Mouse (Mus musculus) CH12.LX (cell line): Measurements from ENCODE around the gene Nsf. TPM values are rescaled to one million over a fixed set of nuclear protein-coding genes. Genes with fewer than 3 reads are reported as not detected.

ENCODE experiments used
- DNase-seq: peaks from one replicate; pipeline ENCODE4 v3.0.0-alpha.2; 2013; ENCODE audit errors: extremely low read depth
- H3K27ac ChIP-seq: 2 replicates; pipeline ENCODE4 v1.5.1; 2012; ENCODE audit warnings: low read depth, mild to moderate bottlenecking, control low read depth, moderate library complexity; ENCODE audit not compliant: insufficient read depth
- H3K27me3 ChIP-seq: replicated peaks from 2 replicates; pipeline ENCODE3; 2012; ENCODE audit warnings: inconsistent platforms
- H3K36me3 ChIP-seq, 2 experiments: replicated peaks in 1 of 2; 2 replicates each; pipeline versions ENCODE3 to v1.6.1; 2012; ENCODE audit warnings: inconsistent platforms in 1 of 2, low read length in 1 of 2, mild to moderate bottlenecking in 1 of 2, mixed read lengths in 1 of 2, moderate library complexity in 1 of 2; ENCODE audit not compliant: control insufficient read depth in 1 of 2, insufficient read depth in 1 of 2
- H3K4me1 ChIP-seq, 2 experiments: 2 replicates each; pipeline ENCODE4 v1.6.1; 2012; ENCODE audit warnings: inconsistent platforms in 1 of 2, moderate library complexity in 1 of 2; ENCODE audit not compliant: insufficient read depth in 2 of 2, control insufficient read depth in 1 of 2
- H3K4me2 ChIP-seq: 2 replicates; pipeline ENCODE4 v1.6.1; 2012; ENCODE audit warnings: low read depth, mild to moderate bottlenecking, control low read depth; ENCODE audit not compliant: poor library complexity, insufficient read depth, severe bottlenecking
- H3K4me3 ChIP-seq, 3 experiments: fragments of 150-350 bp in 1 of 3; sonication (generic) in 1 of 3; replicated peaks in 1 of 3; 2 replicates each; pipeline versions ENCODE3 to v1.5.1; 2011 to 2012; ENCODE audit warnings: low read depth in 2 of 3, low read length in 2 of 3, mild to moderate bottlenecking in 2 of 3, moderate library complexity in 2 of 3, control low read depth in 1 of 3, improper control_type of control experiment in 1 of 3, inconsistent platforms in 1 of 3, mixed read lengths in 1 of 3; ENCODE audit not compliant: poor library complexity in 1 of 3
- H3K79me2 ChIP-seq: replicated peaks from 2 replicates; pipeline ENCODE4 v1.6.1; 2012; ENCODE audit warnings: mild to moderate bottlenecking, moderate library complexity; ENCODE audit not compliant: control insufficient read depth, poor library complexity, insufficient read depth, severe bottlenecking; ENCODE audit errors: extremely low read depth
- H3K9ac ChIP-seq: 2 replicates; pipeline ENCODE4 v1.6.1; 2012; ENCODE audit warnings: low read depth, mild to moderate bottlenecking, control low read depth, moderate library complexity; ENCODE audit not compliant: insufficient read depth
- H3K9me3 ChIP-seq: replicated peaks from 2 replicates; pipeline ENCODE3; 2012; ENCODE audit warnings: low read length, inconsistent platforms, mixed read lengths
- CHD1 ChIP-seq: IDR thresholded peaks from 2 replicates; pipeline ENCODE4 v1.6.1; 2012; ENCODE audit warnings: low read depth, low read length, improper control_type of control experiment, inconsistent platforms
- CHD2 ChIP-seq: IDR thresholded peaks from 2 replicates; pipeline ENCODE4 v1.6.1; 2011; ENCODE audit warnings: low read length, improper control_type of control experiment
- CTCF ChIP-seq, 2 experiments: IDR thresholded peaks in 1 of 2; conservative IDR thresholded peaks in 1 of 2; 2 replicates each; pipeline ENCODE4 v1.5.1; 2011 to 2012; ENCODE audit warnings: low read depth in 2 of 2, low read length in 2 of 2, improper control_type of control experiment in 1 of 2, inconsistent platforms in 1 of 2, mild to moderate bottlenecking in 1 of 2, moderate library complexity in 1 of 2
- E2F4 ChIP-seq: IDR thresholded peaks from 2 replicates; pipeline ENCODE4 v1.6.1; 2011; ENCODE audit warnings: low read depth, low read length, improper control_type of control experiment; ENCODE audit not compliant: insufficient replicate concordance
- ELF1 ChIP-seq: IDR thresholded peaks from 2 replicates; pipeline ENCODE4 v1.6.1; 2014; ENCODE audit warnings: low read depth, mild to moderate bottlenecking, inconsistent platforms, low read length, improper control_type of control experiment
- EP300 ChIP-seq: IDR thresholded peaks from 2 replicates; pipeline ENCODE4 v1.6.1; 2011; ENCODE audit warnings: low read length, improper control_type of control experiment
- ETS1 ChIP-seq: conservative IDR thresholded peaks from 2 replicates; pipeline ENCODE4 v1.6.1; 2012; ENCODE audit warnings: low read depth, mild to moderate bottlenecking, inconsistent platforms, low read length, improper control_type of control experiment, moderate library complexity
- GABPA ChIP-seq: IDR thresholded peaks from 2 replicates; pipeline ENCODE4 v1.6.1; 2012; ENCODE audit warnings: low read depth, low read length, improper control_type of control experiment, inconsistent platforms; ENCODE audit not compliant: insufficient replicate concordance
- HCFC1 ChIP-seq: IDR thresholded peaks from 2 replicates; pipeline ENCODE4 v1.6.1; 2012; ENCODE audit warnings: low read depth, mild to moderate bottlenecking, inconsistent platforms, low read length, improper control_type of control experiment
- IRF4 ChIP-seq: IDR thresholded peaks from 2 replicates; pipeline ENCODE4 v1.6.1; 2014; ENCODE audit warnings: low read depth, mild to moderate bottlenecking, inconsistent platforms, low read length, improper control_type of control experiment
- JUND ChIP-seq: conservative IDR thresholded peaks from 2 replicates; pipeline ENCODE4 v1.6.1; 2011; ENCODE audit warnings: low read depth, low read length, improper control_type of control experiment
- KAT2A ChIP-seq: IDR thresholded peaks from 2 replicates; pipeline ENCODE4 v1.6.1; 2012; ENCODE audit warnings: low read length, improper control_type of control experiment, inconsistent platforms; ENCODE audit not compliant: insufficient replicate concordance
- MAFK ChIP-seq: IDR thresholded peaks from 2 replicates; pipeline ENCODE4 v1.6.1; 2011; ENCODE audit warnings: low read length, improper control_type of control experiment; ENCODE audit not compliant: insufficient replicate concordance
- MAX ChIP-seq: IDR thresholded peaks from 2 replicates; pipeline ENCODE4 v1.6.1; 2011; ENCODE audit warnings: low read length, improper control_type of control experiment
- MAZ ChIP-seq: IDR thresholded peaks from 2 replicates; pipeline ENCODE4 v1.6.1; 2012; ENCODE audit warnings: low read depth, mild to moderate bottlenecking, inconsistent platforms, low read length, improper control_type of control experiment, moderate library complexity
- MYC ChIP-seq: IDR thresholded peaks from 2 replicates; pipeline ENCODE4 v1.6.1; 2011; ENCODE audit warnings: low read depth, mild to moderate bottlenecking, improper control_type of control experiment, low read length
- NELFE ChIP-seq: IDR thresholded peaks from 2 replicates; pipeline ENCODE4 v1.6.1; 2011; ENCODE audit warnings: low read depth, low read length, improper control_type of control experiment
- NRF1 ChIP-seq: IDR thresholded peaks from 2 replicates; pipeline ENCODE4 v1.6.1; 2014; ENCODE audit warnings: low read depth, mild to moderate bottlenecking, inconsistent platforms, low read length, improper control_type of control experiment, moderate library complexity
- PAX5 ChIP-seq: IDR thresholded peaks from 2 replicates; pipeline ENCODE4 v1.6.1; 2012; ENCODE audit warnings: low read length, inconsistent platforms, mixed read lengths
- POLR2A ChIP-seq: IDR thresholded peaks from 2 replicates; pipeline ENCODE4 v1.6.1; 2011; ENCODE audit warnings: low read depth, mild to moderate bottlenecking, improper control_type of control experiment, low read length
- POLR2AphosphoS2 ChIP-seq: IDR thresholded peaks from 2 replicates; pipeline ENCODE4 v1.6.1; 2011; ENCODE audit warnings: low read depth, low read length, improper control_type of control experiment
- RAD21 ChIP-seq: IDR thresholded peaks from 2 replicates; pipeline ENCODE4 v1.6.1; 2011; ENCODE audit warnings: low read depth, mild to moderate bottlenecking, low read length, improper control_type of control experiment, moderate library complexity
- SIN3A ChIP-seq: IDR thresholded peaks from 2 replicates; pipeline ENCODE4 v1.6.1; 2012; ENCODE audit warnings: low read length, improper control_type of control experiment, inconsistent platforms
- SMC3 ChIP-seq: IDR thresholded peaks from 2 replicates; pipeline ENCODE4 v1.6.1; 2011; ENCODE audit warnings: low read depth, low read length, improper control_type of control experiment
- TBP ChIP-seq: conservative IDR thresholded peaks from 2 replicates; pipeline ENCODE4 v1.6.1; 2011; ENCODE audit warnings: low read depth, low read length, improper control_type of control experiment
- TCF12 ChIP-seq: IDR thresholded peaks from 2 replicates; pipeline ENCODE4 v1.6.1; 2014; ENCODE audit warnings: low read depth, mild to moderate bottlenecking, inconsistent platforms, low read length, improper control_type of control experiment
- UBTF ChIP-seq: IDR thresholded peaks from 2 replicates; pipeline ENCODE4 v1.6.1; 2012; ENCODE audit warnings: low read depth, mild to moderate bottlenecking, inconsistent platforms, low read length, improper control_type of control experiment, moderate library complexity
- USF1 ChIP-seq: IDR thresholded peaks from 2 replicates; pipeline ENCODE4 v1.6.1; 2014; ENCODE audit warnings: low read depth, mild to moderate bottlenecking, inconsistent platforms, low read length, improper control_type of control experiment
- USF2 ChIP-seq: conservative IDR thresholded peaks from 2 replicates; pipeline ENCODE4 v1.6.1; 2011; ENCODE audit warnings: low read depth, low read length, improper control_type of control experiment
- ZC3H11A ChIP-seq: IDR thresholded peaks from 2 replicates; pipeline ENCODE4 v1.6.1; 2012; ENCODE audit warnings: low read depth, mild to moderate bottlenecking, inconsistent platforms, low read length, improper control_type of control experiment
- ZNF384 ChIP-seq: IDR thresholded peaks from 2 replicates; pipeline ENCODE4 v1.6.1; 2012; ENCODE audit warnings: low read depth, low read length, improper control_type of control experiment, inconsistent platforms
- dilution Hi-C: fragments of 300-500 bp; cut with MboI; formaldehyde crosslinking; loops from 2 replicates; pipeline ENCODE4 v1.14.3; 2020; ENCODE audit warnings: low sequenced_read_pairs; ENCODE audit not compliant: extremely low pct_unique_long_range_greater_than_20kb, extremely low pct_ligation_motif_present
- in situ Hi-C: fragments of 300-500 bp; cut with MboI; formaldehyde crosslinking; loops from 3 replicates; pipeline ENCODE4 v1.14.3; 2019; ENCODE audit warnings: low sequenced_read_pairs, low pct_ligation_motif_present, low pct_unique_long_range_greater_than_20kb, mixed read lengths
- polyA plus RNA-seq: library from polyadenylated mRNA; unstranded; fragments of >175 nt; gene quantifications from 2 replicates; pipeline ENCODE4 v1.2.1, GENCODE M21; 2012; ENCODE audit warnings: low read depth; ENCODE audit not compliant: insufficient read length
- total RNA-seq, 2 experiments: library from RNA; depleted of rRNA; stranded (reverse); fragments of 300-350 nt in 1 of 2; fragments of >200 nt in 1 of 2; gene quantifications; 2 replicates each; pipeline ENCODE4 v1.2.3; 2012 to 2014

The Nsf gene
- total and polyA plus RNA-seq, 3 experiments: 48.1 to 99.3 (median 50.9) TPM

DNA sequence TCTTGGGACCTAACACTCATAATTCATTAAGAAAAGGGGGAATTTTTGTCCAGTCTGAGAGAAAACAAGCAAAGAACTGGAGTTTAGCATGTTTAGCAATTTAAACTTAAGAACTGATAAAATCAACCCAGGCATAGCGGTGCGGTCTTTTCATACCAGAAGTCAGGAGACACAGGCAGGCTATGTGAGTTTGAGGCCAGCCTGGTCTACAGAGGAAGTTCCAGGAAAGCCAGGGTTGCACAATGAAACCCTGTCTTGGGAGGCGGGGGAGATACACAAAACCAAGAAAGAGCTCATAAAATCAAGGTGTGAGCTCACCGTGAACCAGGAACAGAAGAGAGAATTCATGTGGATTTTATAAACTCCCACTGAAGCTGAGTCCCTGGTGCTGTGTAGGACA, 3.0 kb upstream of the Nsf start:
- no peak overlapping the region for H3K9ac ChIP-seq
- in situ Hi-C loops: no loop called here
- peaks cover 2% of the 10 kb centered on the region for H3K9me3 ChIP-seq
- TF ChIP-seq USF1 (no peak), CTCF (conservative IDR thresholded peaks at IDR 0.05 in 1 of 2, IDR thresholded peaks at IDR 0.05 in 1 of 2; ENCODE audit: low read depth in 2 of 2, low read length in 2 of 2) (no peak), SIN3A (no peak)
- dilution Hi-C loops: no loop called here
- H3K36me3 ChIP-seq: peaks cover 0 to 1% of the 10 kb centered on the region in 2 experiments
- no peaks in the 10 kb centered on the region for H3K27me3 ChIP-seq
- peaks cover 6 to 16% of the 10 kb centered on the region in 2 experiments for H3K4me1 ChIP-seq
- H3K79me2 ChIP-seq: 0 out of 2 replicates have a peak, but pooled peaks cover 4% of the 10 kb centered on the region
- H3K27ac ChIP-seq: no peak overlapping the region
- no peak for DNase-seq
- H3K4me3 ChIP-seq: no peak overlapping the region
- H3K4me2 ChIP-seq: no peak overlapping the region

DNA sequence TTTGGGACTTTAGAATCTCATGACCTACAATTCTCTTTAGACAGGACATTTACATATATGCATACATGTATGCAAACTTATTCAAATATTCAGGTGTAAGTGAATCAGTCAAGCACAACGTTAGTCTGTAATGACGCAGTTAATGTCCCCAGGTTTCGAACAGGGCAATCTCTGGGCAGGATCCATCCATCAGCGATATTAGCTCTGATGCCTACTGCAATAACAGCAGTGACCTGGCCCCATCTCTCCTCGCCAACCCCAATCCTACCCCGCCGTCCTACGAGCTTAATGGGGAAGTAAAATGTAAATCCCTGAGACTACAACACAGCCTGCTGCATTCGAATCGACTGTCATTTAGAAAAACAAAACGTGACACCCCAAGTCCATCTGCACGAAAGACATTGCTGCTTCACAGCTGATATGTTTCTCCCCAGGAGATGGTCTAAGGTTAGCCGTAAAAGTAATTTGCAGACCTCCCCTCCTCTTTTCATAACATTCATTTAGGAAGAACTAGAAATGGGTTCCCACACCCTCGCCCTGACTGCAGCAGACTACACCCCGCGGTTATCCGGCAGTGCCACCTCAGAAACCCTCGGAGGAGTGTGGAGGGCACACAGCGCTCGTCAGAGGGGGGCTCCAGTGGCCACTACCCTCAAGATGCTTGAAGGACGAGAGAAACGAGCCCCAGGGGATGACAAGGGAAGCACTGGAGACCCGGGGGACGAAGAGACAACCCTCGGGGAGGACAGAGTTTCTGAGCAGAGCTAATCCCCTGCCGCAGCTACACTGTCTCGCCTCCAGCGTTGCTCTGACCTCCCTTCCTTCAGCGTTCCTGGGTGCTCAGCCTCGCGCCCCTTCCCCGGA, 592 bp downstream of the Nsf start:
- H3K27me3 ChIP-seq: no peaks in the 10 kb centered on the region
- in situ Hi-C loops (no loop called here), dilution Hi-C loops (no loop called here)
- peaks cover 0 to 29% of the 10 kb centered on the region in 2 experiments for H3K36me3 ChIP-seq
- H3K9me3 ChIP-seq: no peaks in the 10 kb centered on the region
- peaks cover 15 to 47% of the 10 kb centered on the region in 2 experiments for H3K4me1 ChIP-seq
- peak overlapping the region; percentile 77 for H3K9ac ChIP-seq
- peak overlapping the region; percentile 55 for H3K4me2 ChIP-seq
- peaks cover 24% of the 10 kb centered on the region for H3K79me2 ChIP-seq
- H3K4me3 ChIP-seq: peak overlapping the region; percentile 80 to 97 (median 84)
- H3K27ac ChIP-seq: peak overlapping the region; percentile 58
- DNase-seq: peak; percentile 85
- TF ChIP-seq POLR2AphosphoS2: no peak
- TF ChIP-seq GABPA: no peak
- TF ChIP-seq HCFC1: no peak
- no peak for TF ChIP-seq ZNF384
- TF ChIP-seq IRF4: no peak
- TF ChIP-seq JUND: 0 out of 2 replicates have a peak, but pooled peaks have one; percentile 21
- peak; percentile 64; the same call in 1 of the 2 replicates for TF ChIP-seq ETS1
- peak; percentile 68; the same call in 1 of the 2 replicates for TF ChIP-seq CHD1
- TF ChIP-seq PAX5: no peak
- TF ChIP-seq NELFE: peak; percentile 53; the same call in 1 of the 2 replicates
- no peak for TF ChIP-seq CTCF (conservative IDR thresholded peaks at IDR 0.05 in 1 of 2, IDR thresholded peaks at IDR 0.05 in 1 of 2; ENCODE audit: low read depth in 2 of 2, low read length in 2 of 2)
- 0 out of 2 replicates have a peak, but pooled peaks have one; percentile 33 for TF ChIP-seq NRF1
- TF ChIP-seq ELF1: no peak; the same call in 1 of the 2 replicates
- no peak for TF ChIP-seq RAD21
- TF ChIP-seq MAFK: no peak
- no peak for TF ChIP-seq KAT2A
- no peak for TF ChIP-seq SMC3
- peak; percentile 55 for TF ChIP-seq EP300
- no peak for TF ChIP-seq MYC
- no peak for TF ChIP-seq MAZ
- TF ChIP-seq CHD2: no peak
- no peak for TF ChIP-seq POLR2A
- TF ChIP-seq TBP: peak; percentile 87; the same call in 1 of the 2 replicates
- TF ChIP-seq E2F4: no peak
- no peak; the same call in 1 of the 2 replicates for TF ChIP-seq MAX
- TF ChIP-seq USF2: no peak
- no peak for TF ChIP-seq USF1
- TF ChIP-seq UBTF: no peak; the same call in 1 of the 2 replicates
- peak; percentile 40; the same call in 1 of the 2 replicates for TF ChIP-seq TCF12
- no peak for TF ChIP-seq ZC3H11A
